Mouse (Mus musculus): ENCODE measurements at regions not wholly inside any gene's neighbourhood (a gene's known extent, or its start where the extent isn't known, plus 50 kb on each side); places are given as distances from the start of the nearest gene placed in this dataset.

GRCm38 (mm10) chr4:64832882-64833281 is 291.1 kb upstream of the Pappa start:
- DNase-seq (ENCODE audit: low read depth), result no peak

- no peak for DNase-seq (ENCODE audit: low read depth)
Observed at GRCm38 (mm10) chr4:64874521-64874920, 249.5 kb upstream of the Pappa start.

GRCm38 (mm10) chr4:64876924-64877323 is 247.1 kb upstream of the Pappa start:
- DNase-seq (ENCODE audit: low read depth), result no peak

- no peak for DNase-seq (ENCODE audit: low read depth)
Observed at GRCm38 (mm10) chr4:64897935-64898334, 226.0 kb upstream of the Pappa start.

GRCm38 (mm10) chr4:64901091-64901845 is 222.7 kb upstream of the Pappa start:
- DNase-seq (ENCODE audit: low read depth), result no peak

DNA sequence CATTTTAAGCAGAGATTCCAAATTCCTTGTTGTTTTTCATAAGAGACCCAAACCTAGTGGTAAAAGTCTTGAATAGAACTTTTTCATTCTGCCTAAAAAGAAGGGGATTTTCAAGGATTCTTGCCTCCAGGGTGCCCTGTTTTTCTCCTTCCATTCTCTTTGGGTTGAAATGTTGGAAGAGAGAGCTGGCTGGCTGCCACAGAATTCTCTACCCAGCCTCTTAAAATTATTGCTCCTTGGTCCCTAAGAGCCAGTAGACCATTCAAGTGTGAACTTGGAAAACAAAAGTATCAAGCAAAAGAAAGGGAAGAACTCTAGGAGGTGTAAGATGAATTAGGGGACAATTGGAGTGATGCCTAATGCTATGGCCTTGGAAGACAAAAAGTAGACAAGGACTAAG is 200.2 kb upstream of the Pappa start:
- no peak for DNase-seq (ENCODE audit: low read depth)

DNA sequence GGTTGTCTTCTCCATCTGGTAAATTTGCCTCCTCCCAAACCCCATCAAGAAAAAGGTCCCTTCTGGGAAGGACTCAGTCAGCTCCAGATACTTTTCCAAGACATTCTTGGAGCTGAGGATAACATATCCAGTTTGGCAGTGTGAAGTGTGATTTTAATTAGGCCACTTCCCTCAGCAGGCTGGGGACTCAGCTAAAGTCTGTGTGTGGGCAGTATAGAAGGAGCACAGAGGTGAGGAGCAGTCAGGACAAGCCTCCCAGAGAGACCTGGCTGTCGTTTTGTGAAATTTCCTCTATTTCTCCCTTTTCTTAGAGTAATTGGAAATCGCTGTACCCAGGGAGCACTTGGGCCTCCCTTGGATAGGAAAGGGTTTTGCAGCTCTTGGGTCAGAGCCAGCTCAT is 195.4 kb upstream of the Pappa start:
- no peak for DNase-seq (ENCODE audit: low read depth)

GRCm38 (mm10) chr4:64945547-64945946 is 178.4 kb upstream of the Pappa start:
- no peak for DNase-seq (ENCODE audit: low read depth)

DNA sequence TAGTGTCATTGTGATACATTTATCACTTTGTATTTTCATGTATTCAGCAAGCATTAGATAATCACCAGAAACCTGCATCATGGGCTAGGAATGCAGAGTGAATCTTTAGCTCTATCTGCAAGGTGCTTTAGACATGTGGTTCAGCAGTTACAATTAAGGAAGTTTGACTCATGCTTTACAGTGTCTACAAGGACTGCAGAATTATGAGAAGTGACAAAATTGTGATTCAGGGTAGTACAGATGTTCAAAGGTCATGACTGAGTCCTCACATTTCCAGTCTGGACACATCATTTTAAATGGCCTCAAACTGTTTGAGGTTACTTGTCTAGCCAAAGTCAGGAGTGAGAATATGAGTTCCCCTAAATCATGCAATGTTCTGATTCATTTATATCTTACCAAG is 171.3 kb upstream of the Pappa start:
- no peak for DNase-seq (ENCODE audit: low read depth)

DNA sequence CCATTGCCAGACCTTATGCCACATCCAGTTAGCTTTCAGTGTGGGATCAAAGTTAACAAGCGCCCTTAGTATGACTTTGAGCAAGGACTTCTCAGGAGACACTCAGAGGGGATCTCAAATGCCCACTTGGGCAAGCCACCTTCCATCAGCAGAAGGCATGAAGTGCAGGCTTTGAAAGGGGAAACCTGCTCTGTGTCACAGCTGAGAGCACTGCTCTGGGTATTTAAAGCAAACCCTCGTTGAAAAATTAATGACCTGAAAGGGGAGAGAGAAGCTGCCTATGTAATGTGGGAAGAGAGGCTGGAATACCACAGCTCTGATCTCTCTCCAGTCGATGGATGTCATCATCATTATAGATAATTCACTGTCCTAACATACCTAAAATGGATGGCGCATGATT is 165.1 kb upstream of the Pappa start:
- no peak for DNase-seq (ENCODE audit: low read depth)

- no peak for DNase-seq (ENCODE audit: low read depth)
Observed at GRCm38 (mm10) chr4:64961796-64962195, 162.2 kb upstream of the Pappa start.
